Mouse (Mus musculus) c-Kit-negative CD71-positive TER-119-positive erythroid progenitor cells, embryonic 14.5 days (primary cell): ENCODE results near the gene Colgalt1.

Experiments used
- DNase-seq: peaks from one replicate; pipeline ENCODE4 v3.0.0-alpha.2; 2013; ENCODE audit warnings: low read depth, low spot score

The Colgalt1 gene

GRCm38 (mm10) chr8:71627265-71628099 lies 16.7 kb downstream of the Colgalt1 start:
- DNase-seq = no peak

- DNase-seq = no peak
Measured at GRCm38 (mm10) chr8:71628396-71629095, 17.7 kb downstream of the Colgalt1 start.

GRCm38 (mm10) chr8:71629096-71629697 lies 18.4 kb downstream of the Colgalt1 start:
- DNase-seq = peak; percentile 60

GRCm38 (mm10) chr8:71629781-71630212 lies 19.0 kb downstream of the Colgalt1 start:
- DNase-seq = no peak

- no peak for DNase-seq
Measured at GRCm38 (mm10) chr8:71630761-71631160, 20.0 kb downstream of the Colgalt1 start.

- DNase-seq = no peak
Measured at GRCm38 (mm10) chr8:71631897-71632296, 21.1 kb downstream of the Colgalt1 start.

- DNase-seq = no peak
Measured at GRCm38 (mm10) chr8:71633164-71633563, 22.4 kb downstream of the Colgalt1 start.

- DNase-seq = no peak
Measured at GRCm38 (mm10) chr8:71633981-71634667, 23.3 kb downstream of the Colgalt1 start.

GRCm38 (mm10) chr8:71637149-71638095 lies 26.6 kb downstream of the Colgalt1 start:
- DNase-seq = no peak

GRCm38 (mm10) chr8:71638321-71638720 lies 27.5 kb downstream of the Colgalt1 start:
- no peak for DNase-seq

- no peak for DNase-seq
Measured at GRCm38 (mm10) chr8:71639318-71639717, 28.5 kb downstream of the Colgalt1 start.

GRCm38 (mm10) chr8:71645510-71645909 lies 34.7 kb downstream of the Colgalt1 start:
- no peak for DNase-seq

GRCm38 (mm10) chr8:71654600-71654999 lies 43.8 kb downstream of the Colgalt1 start:
- no peak for DNase-seq

GRCm38 (mm10) chr8:71657816-71658215 lies 47.0 kb downstream of the Colgalt1 start:
- no peak for DNase-seq

- DNase-seq = no peak
Measured at GRCm38 (mm10) chr8:71658515-71659049, 47.8 kb downstream of the Colgalt1 start.

- DNase-seq = no peak
Measured at GRCm38 (mm10) chr8:71659751-71660150, 49.0 kb downstream of the Colgalt1 start.

- DNase-seq = peak; percentile 66
Measured at GRCm38 (mm10) chr8:71660325-71661120, 49.7 kb downstream of the Colgalt1 start.

GRCm38 (mm10) chr8:71665331-71666130 lies 54.7 kb downstream of the Colgalt1 start:
- no peak for DNase-seq

- no peak for DNase-seq
Measured at GRCm38 (mm10) chr8:71666855-71667254, 56.1 kb downstream of the Colgalt1 start.
